Mouse (Mus musculus): ENCODE results near the gene Dpy19l2.
"Not testable (repeated sequence)": the region's sequence is repeated elsewhere in the genome, so short reads cannot be mapped to it uniquely, and the experiment has no call there.

Gene Dpy19l2

GRCm38 (mm10) chr9:24695700-24696404, at the start of gene Dpy19l2:
Gene Dpy19l2 (minus strand): TSS chr9:24696293.
- no peak for DNase-seq (ENCODE audit: low read depth, low spot score)

GRCm38 (mm10) chr9:24744958-24745357, 48.9 kb upstream of the Dpy19l2 start:
- no peak for DNase-seq (ENCODE audit: low read depth, low spot score)

DNA sequence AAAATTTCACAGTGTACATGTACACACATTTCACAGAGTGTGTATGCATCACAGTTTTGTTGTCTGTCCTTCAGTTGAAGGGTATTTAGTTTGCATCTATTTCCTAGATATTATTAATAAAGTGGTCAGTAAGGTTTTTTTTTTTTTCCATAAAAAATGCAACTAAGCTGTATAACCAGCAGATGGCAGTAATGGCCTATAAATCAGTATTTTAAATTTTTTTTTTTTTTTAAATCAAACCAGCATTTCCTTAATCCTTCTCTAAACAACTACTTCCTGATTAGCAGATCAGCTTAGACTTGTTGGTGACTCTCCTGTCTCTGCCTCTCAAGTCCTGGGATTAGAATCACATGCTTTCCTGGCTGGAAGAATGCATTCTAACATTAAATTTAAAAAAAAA, 5.2 kb upstream of the Dpy19l2 start:
- no peak for DNase-seq (ENCODE audit: low read depth, low spot score)

- no peak for DNase-seq (ENCODE audit: low read depth, low spot score)
Measured at GRCm38 (mm10) chr9:24696405-24696778, 299 bp upstream of the Dpy19l2 start.

DNA sequence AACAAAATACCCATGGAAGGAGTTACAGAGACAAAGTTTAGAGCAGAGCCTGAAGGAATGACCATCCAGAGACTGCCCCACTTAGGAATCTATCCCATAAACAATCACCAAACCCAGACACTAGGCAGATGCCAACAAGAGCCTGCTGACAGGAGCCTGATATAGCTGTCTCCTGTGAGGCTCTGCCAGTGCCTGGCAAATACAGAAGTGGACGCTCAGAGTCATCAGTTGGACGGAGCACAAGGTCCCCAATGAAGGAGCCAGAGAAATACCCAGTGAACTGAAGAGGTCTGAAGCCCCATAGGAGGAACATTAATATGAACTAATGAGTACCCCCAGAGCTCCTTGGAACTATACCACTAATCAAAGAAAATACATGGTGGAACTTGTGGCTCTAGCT, 58.8 kb downstream of the Dpy19l2 start:
- DNase-seq (ENCODE audit: low read depth, low spot score) = not testable (repeated sequence)

DNA sequence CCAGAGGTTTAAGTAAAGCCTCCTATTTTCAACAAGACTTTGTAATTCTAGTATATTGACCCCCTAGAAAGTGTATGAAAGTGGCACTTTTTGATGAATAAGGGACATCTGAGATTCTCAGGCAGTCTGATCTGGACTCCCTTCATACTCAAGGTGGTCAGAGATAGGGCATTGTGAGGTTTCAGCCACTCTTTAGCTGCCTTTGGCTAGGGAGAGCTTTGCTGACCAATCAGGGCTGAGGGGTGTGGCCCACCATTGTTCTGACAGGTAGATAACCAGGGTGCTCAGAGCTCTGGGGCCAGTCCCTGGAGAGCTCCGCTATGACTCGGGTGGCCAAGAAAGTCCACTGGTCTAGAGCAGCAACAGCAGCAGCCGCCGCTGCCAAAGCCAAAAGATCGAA, 71.2 kb downstream of the Dpy19l2 start, which contains the start of gene Cypt4:
Gene Cypt4 (plus strand): TSS at position 301 of the 400 bp plus-strand sequence.
- DNase-seq (ENCODE audit: low read depth, low spot score) = no peak

DNA sequence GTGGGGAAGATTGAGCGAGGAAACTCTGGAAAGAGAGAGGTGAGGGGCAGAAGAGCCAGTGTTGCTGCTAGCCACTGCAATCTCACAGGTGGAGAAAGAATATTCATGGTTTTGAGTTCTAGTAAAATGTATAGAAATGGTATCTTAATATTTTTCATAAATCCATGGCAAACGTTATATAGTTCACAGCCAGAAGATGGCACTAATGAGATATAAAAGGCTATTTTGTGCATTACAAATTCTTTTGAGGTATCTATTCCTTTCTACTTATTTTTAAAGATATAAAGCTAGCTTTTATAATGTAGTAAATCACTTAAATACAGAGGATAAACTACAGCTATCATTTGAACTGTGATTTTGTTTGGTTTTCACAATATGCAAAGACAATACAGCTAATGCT, 157.9 kb downstream of the Dpy19l2 start:
- no peak for DNase-seq (ENCODE audit: low read depth, low spot score)

DNA sequence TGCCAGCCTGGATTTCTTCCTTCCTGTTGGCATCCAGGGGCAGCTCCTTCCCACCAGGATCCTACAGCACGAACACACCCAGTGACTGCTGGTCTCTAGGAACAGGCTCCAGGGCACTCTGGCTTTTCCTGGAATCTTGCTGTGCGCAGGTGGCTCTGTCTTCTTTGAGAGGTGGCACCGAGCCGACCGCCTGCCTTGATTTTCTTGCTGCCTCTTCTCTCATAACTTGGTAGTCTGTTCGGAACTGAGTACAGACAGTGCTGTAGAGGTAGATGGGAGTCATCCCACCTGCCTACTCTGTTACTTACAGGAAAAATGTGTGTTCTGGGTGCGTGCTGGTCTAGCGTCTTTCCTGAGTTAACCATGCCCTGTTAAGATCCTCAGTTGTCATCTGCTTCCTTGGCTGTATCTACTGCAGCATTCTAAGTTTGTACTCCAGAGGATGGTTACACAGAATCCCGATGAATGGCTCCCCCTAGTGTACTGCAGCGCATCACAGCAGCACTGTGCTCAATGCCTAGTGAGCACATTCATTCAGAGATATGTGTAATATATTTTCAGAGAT, 179.4 kb downstream of the Dpy19l2 start:
- peak; percentile 27 for DNase-seq (ENCODE audit: low read depth, low spot score)

GRCm38 (mm10) chr9:24514078-24514469, 182.0 kb downstream of the Dpy19l2 start:
- DNase-seq (ENCODE audit: low read depth, low spot score) = no peak

DNA sequence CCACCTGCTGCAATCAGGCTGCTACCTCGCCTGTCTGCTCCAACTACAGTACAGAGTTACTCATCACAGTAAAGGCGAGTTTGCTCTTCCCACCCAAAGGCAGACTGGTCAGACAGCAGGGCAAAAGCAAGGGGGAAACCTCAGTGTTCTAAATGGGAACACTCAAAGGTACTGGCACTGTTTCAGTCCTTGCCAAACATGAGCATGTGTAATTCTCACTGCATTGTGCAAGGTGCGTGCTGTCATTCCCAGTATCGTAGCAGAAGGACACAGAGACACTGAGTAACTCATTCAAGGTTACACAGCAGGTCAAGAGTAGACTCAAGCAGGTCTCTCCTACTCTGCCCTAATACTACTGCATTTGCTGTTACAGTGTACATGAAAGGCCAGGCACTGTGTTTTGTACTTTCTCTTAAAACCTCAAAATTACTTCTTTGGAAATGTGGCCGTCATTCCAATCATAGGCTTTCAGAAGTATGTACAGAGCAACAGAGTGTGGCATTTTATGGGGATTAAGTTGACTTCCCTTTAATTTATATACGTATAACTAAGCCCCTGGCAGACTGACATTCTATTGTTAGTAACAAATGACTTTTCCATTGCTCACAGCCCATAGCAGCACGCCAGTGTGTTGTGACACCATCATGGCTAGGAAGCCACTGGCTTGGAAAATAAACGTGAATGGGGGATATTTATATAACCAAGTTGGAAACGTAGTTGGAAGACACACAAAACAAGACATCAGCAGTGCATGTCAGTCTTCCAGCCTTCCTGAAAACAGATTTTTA, 182.6 kb downstream of the Dpy19l2 start:
- DNase-seq (ENCODE audit: low read depth, low spot score) = no peak

- no peak for DNase-seq (ENCODE audit: low read depth, low spot score)
Measured at GRCm38 (mm10) chr9:24512121-24512539, 184.0 kb downstream of the Dpy19l2 start.

DNA sequence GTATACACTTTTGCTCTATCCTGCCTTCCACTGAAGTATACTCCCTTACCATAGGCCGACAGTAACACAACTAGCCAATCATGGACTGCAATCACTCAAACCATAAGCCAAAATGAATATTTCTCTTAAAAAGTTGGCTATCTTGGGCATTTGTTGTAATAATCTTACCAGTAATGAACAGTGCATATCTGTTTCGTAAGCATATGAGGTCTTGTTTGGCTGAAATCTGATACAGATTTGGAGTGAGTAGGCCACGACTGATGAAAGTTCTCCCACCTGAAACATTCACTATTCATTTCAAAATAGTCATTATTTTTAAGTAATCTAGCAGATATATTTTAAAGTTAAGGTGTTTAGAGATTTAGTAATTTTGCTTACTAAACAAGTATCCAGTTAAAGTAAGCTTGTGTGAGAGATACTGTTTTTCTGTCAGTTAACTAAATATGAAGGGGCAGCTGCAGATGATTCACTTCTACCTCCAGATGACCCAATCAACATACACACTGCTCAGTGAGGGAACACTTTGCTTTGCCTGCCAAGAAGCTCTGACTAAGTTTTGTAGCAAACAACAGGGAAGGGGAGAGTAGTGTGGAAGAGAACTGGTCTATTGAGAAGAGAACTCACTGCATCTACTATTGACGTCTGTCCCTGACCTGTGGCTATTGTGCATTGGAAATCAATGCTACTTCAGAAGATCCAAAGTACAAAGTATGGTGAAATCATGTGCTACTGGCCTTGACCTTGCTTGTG, 184.5 kb downstream of the Dpy19l2 start:
- DNase-seq (ENCODE audit: low read depth, low spot score) = no peak

DNA sequence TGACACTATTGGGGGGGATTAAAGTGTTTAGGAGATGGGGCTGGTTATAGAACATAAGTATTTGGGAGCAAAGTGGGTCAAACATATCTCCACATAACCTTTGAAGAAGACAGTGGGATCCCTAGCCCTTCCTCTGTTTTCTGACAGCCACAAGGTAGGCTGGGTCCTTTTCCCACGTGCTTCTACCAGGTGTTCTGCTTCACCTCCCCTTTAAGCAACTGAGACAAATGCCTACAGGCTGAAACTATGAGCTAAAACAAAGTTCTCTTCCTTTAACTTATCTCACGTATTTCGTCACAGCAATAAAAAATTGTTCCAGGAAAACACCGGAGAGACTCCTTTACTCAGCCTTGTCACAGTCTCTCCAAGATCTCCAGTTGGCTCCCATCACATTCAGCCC, 187.2 kb downstream of the Dpy19l2 start:
- no peak for DNase-seq (ENCODE audit: low read depth, low spot score)
